Mouse (Mus musculus) adrenal gland, adult 18-20 months (tissue): ENCODE measurements at regions not wholly inside any gene's neighbourhood (a gene's known extent, or its start where the extent isn't known, plus 50 kb on each side); places are given as distances from the start of the nearest gene placed in this dataset.

Source experiments
- DNase-seq, 2 experiments: peaks; one replicate each; pipeline ENCODE4 v3.0.0; 2021 to 2022; ENCODE audit warnings: low spot score in 2 of 2

DNA sequence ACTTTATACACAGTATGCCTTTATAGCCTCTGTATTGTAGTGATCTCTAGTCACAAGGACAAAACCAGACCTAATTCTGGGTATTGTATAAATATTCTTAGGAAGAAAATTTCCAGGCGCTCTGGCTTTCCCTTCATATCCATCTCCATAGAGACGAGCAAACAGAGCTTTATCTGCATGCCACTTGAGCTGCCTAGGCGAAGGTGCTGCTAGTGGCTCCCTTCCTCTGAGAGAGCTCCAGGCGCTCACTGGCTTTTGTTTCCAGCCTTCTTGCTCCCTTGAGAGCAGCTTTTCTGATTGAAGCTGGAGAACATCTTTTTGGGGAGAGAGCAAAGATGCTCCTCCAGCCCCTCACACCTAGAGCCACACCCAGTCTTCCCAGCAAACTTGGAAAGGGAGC, 114.0 kb upstream of the Rmdn2 start:
- DNase-seq, result no peak

- DNase-seq, result no peak
These were observed 113.3 kb upstream of the Rmdn2 start for GRCm38 (mm10) chr17:79498321-79498720.

DNA sequence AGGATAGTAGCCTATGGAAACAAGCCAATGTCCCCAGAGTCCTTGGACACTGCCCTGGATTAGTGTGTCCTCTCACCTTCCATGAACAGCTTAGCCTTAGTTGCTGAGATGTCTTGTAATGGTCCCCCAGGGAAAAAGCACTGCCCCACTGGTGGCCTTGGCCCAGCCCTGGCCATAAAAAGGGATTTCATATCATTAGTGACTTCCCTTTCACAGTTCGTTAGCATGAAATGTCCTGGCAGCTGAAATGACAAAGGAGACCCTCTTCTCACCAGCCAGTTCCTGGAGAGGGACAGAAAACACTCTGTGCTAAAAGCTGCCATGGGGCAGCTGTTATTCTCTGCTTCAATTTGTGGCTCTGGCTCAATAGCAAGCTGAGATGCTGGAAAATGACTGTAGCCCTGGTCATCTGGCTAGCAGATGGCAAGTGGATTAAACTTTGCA, 110.6 kb upstream of the Rmdn2 start:
- DNase-seq, result no peak

- no peak for DNase-seq
These were observed 109.7 kb upstream of the Rmdn2 start for GRCm38 (mm10) chr17:79501926-79502325.

- DNase-seq, result no peak
These were observed 108.6 kb upstream of the Rmdn2 start for GRCm38 (mm10) chr17:79503037-79503436.

DNA sequence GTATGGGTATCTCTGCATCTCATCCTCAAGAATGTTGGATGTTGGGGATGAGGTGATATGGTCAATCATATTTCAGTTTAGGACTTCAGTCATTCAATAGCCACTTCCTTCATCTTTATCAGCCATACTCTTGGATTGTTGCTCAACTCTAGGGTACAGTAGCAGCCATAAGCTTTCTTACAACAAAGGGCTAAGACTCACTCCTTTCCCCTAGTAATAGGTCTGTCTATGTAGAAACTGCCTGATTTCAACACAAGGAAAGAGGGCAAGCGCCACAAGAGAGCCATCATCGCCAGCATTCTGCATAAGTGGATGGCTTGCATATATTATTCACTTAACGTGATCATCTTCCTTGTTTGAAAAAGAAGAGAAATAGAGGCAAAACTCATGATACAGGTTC, 107.5 kb upstream of the Rmdn2 start:
- DNase-seq, result no peak

- DNase-seq, result no peak
These were observed 106.1 kb upstream of the Rmdn2 start for GRCm38 (mm10) chr17:79505565-79505964.

- no peak for DNase-seq
These were observed 102.4 kb upstream of the Rmdn2 start for GRCm38 (mm10) chr17:79509281-79509680.

DNA sequence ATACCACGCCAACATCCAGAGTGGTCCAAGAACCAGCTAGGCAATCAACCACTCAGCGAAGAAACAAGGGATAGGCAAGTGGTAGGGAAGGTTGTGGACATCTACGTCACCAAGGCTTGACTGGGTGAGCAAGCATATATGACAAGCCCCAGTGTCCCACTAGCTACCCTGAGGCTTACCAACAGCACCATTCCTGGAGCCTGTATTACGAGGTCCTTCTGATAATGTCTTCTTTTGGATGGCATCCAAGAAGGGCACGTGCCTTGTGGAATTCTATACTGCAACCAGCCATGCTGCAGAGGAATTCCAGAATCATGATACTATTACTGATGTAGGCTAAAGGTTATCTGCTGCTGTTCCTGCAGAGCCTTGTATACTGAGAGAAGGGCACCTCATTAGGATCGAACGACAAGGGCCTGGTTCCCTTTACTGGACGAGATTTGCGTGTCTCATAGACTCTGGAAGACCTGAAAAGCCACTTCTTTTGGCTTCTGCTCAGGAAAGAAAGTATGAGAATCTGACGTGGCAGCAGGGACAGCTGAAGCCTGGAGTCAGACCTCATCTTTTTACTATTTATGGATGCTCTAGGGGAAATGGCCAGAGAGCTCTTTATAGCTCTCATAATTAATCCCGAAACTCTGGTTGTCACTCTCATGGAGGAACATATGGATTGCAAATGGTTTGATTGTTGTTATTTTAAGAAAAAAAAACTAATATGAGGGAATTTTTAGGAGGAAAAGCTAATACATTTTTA, 101.5 kb upstream of the Rmdn2 start:
- DNase-seq, result no peak

DNA sequence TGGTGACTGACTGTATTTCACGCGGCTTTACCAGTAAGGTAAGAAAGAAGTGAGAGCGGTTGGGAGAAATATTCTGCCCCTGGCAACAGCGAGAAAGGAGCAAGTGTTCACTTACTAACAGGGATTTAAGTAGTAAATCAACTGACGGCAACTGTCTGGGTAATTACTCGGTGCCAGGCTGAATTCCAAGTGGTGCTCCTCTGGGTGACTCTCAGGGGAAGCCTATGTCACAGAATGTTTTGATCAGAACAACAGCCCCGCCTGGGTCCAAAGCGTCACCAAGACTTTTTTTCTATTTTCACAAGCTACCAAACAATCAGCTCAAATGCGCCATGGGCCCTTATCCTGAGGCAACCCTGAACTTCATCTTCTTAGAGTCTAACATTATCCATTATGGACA, 100.4 kb upstream of the Rmdn2 start:
- DNase-seq, result no peak

DNA sequence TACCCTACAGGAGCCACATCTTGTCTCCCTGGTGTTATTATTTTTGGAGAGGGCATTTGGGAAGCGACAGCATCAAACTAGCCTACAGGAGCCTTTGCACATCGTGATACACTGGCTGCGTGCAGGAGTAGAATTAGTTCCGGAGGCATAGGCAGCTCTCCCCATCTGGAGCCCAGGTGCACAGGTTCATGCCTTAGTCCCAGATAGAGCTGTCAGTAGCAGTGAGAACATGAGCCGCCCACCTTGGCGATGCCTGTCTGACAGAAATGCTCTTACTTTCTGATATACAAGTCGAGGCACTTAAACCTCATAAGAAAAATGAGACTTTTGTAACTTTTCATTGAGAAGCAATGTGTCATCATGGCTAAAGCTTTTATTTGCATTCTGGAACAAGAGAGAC, 97.6 kb upstream of the Rmdn2 start:
- no peak for DNase-seq

- DNase-seq, result no peak
These were observed 93.5 kb upstream of the Rmdn2 start for GRCm38 (mm10) chr17:79518185-79518584.

DNA sequence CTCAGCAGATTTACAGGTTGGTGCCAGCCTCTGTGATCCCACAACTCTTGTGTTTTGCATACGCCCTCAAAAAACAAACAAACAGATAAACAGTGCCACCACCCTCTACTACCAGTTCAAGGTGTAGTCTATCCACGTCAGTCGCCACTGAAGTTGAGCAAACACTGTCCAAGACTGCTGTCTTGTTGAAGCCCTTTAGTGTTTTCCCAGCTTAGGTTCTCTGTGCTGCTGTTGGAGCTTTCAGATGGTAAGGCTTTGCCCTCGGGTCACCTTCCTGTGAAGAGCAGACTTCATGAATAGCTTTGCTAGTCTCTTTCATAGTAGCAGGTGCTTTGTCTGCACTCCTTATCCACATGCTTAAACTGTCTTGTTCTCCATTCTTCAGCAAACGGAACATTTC, 93.0 kb upstream of the Rmdn2 start:
- DNase-seq, result no peak

GRCm38 (mm10) chr17:79519356-79519755, 92.3 kb upstream of the Rmdn2 start:
- DNase-seq, result no peak

DNA sequence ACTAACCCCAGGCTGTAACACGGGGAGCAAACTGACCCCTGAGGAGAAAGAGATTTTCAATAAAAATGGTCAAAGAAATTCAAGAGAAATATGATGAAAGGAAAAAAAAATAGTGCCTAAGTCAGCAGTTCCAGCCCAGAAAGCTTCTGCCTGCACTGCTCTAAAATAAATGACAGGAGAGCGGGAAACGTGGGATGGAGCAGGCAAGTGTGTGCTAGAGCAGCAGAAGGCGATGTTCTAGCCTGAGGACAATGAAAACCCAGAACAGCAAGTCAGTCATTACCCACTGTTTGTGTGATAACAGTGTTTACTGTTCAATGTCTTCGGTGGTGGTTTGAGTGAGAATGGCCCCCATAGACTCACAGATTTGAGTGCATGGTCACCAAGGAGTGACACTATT, 91.4 kb upstream of the Rmdn2 start:
- DNase-seq, result no peak

- DNase-seq, result no peak
These were observed 90.0 kb upstream of the Rmdn2 start for GRCm38 (mm10) chr17:79521691-79522090.

DNA sequence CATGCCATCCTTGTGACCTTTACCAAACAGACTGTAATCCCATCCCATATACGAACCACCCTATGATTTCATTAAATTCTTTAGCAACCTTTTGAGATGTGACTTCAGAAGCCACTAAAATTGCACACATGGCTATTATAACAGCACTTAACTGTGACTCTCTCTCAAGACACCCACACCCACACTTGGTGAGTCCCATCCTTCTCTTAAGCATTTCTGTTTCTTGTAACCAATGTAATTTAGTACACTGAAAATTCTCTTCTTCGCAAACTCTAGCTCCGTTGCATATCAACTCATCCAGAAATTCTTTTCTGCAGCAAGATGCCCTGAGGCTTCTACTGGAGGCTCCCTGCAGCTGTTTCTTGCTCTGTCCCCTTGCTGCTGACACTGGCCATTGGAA, 88.4 kb upstream of the Rmdn2 start:
- DNase-seq, result no peak

GRCm38 (mm10) chr17:79527391-79527790, 84.3 kb upstream of the Rmdn2 start:
- no peak for DNase-seq

DNA sequence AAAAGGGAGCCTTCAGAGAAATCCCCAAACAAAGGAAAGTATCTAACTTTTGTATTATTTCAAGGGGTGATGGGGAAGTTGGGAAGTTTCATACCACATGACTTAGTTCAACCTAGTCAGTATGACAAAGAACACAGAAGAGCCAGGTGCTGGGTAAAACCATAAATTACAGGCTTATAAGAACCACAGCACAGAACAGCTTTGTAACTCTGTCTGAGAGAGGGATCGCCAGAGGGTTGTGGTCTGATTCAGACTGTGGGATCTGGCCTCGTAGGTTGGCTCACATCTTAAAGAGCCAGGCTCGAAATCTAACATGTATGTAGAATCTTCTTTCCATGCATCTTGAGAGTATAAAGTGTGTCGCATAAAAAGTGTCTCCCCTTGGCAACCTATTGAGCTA, 75.1 kb upstream of the Rmdn2 start:
- no peak for DNase-seq

- DNase-seq, result no peak
These were observed 72.9 kb upstream of the Rmdn2 start for GRCm38 (mm10) chr17:79538789-79539188.

DNA sequence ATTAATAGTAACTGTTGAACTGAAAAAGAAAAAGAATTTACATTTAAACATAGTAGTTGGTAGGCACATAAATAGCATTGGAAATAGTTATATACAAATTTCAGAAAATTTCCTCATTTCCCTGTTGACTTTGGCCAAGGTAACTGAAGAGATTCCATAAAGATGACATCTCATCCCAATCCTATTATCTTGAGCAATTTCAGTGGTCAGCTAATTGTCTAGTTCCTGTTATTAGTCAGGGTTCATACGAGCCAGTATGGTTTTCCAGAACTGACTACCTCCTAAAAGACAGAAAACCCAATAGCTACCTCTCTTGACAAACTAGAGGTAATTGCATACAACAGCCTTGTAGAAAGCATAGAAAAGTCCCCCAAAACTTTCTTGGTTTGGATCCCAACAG, 71.6 kb upstream of the Rmdn2 start:
- no peak for DNase-seq

GRCm38 (mm10) chr17:79540511-79540910, 71.2 kb upstream of the Rmdn2 start:
- DNase-seq, result no peak

DNA sequence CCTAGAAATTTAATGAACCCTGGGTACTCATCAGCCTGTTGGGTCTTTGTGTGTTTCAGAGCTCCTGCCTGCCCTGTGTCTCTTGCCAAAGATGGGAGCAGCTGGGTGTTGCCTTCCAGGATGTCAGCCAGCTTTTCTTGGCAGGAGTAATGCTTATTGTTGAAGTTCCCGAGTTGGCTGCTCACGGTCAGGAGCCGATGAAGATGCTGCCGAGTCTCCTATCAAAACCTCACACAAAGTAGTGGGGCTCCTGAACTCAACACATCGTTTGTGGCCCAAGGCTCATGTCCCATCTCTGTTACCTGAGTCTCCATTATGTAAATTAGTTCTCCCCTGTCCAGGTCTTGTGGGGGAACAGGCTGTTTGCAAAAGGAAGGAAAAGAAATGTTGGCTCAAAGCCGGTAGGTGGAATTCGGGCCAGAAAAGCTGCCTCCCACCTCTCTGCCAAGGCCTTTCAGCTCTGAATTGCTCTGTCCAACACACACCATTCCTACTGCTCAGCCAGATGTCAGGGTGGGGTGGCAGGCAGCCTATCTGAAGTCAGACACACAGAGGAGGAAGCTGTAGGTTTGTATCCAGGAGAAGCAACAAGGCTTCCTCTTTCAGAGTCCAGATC, 67.6 kb upstream of the Rmdn2 start:
- peak in 1 of 2 experiments; percentile 28 for DNase-seq
